Mouse (Mus musculus) embryonic facial prominence, embryonic 15.5 days (tissue): Measurements from ENCODE around the gene Ncapd2. TPM values are rescaled to one million over a fixed set of nuclear protein-coding genes. Genes with fewer than 3 reads are reported as not detected.

Experiments used
- ATAC-seq: fragments of 200-750 bp; cut with Nextera tagmentation; 2 replicates; pipeline ENCODE4 v1.8.0; 2017; ENCODE audit warnings: low read depth, moderate TSS enrichment; ENCODE audit not compliant: insufficient number of reproducible peaks, low FRiP score, low TSS enrichment
- H3K27ac ChIP-seq: fragments of 300-500 bp; sonication (generic); replicated peaks from 2 replicates; pipeline ENCODE4 v1.5.1; 2015; ENCODE audit warnings: mild to moderate bottlenecking, inconsistent platforms
- H3K27me3 ChIP-seq: fragments of 300-500 bp; sonication (generic); 2 replicates; pipeline ENCODE4 v1.6.1; 2015; ENCODE audit warnings: inconsistent platforms
- H3K36me3 ChIP-seq: fragments of 300-500 bp; sonication (generic); 2 replicates; pipeline ENCODE4 v1.6.1; 2015; ENCODE audit warnings: mild to moderate bottlenecking, inconsistent platforms
- H3K4me1 ChIP-seq: fragments of 300-500 bp; sonication (generic); 2 replicates; pipeline ENCODE4 v1.6.1; 2015; ENCODE audit warnings: inconsistent platforms
- H3K4me2 ChIP-seq: fragments of 300-500 bp; sonication (generic); replicated peaks from 2 replicates; pipeline ENCODE4 v1.6.1; 2015; ENCODE audit warnings: mild to moderate bottlenecking, inconsistent platforms
- H3K4me3 ChIP-seq: fragments of 300-500 bp; sonication (generic); replicated peaks from 2 replicates; pipeline ENCODE4 v1.5.1; 2015; ENCODE audit warnings: mild to moderate bottlenecking, inconsistent platforms
- H3K9ac ChIP-seq: fragments of 300-500 bp; sonication (generic); 2 replicates; pipeline ENCODE4 v1.6.1; 2015; ENCODE audit warnings: inconsistent platforms
- H3K9me3 ChIP-seq: fragments of 300-500 bp; sonication (generic); replicated peaks from 2 replicates; pipeline ENCODE4 v1.6.1; 2016; ENCODE audit warnings: inconsistent platforms
- WGBS: fragments of 180-500 bp; shearing (Covaris S2); methylation state at CpG from one replicate; pipeline ENCODE4 v1.1.7; 2015; 5-methylcytosine and 5-hydroxymethylcytosine counted together
- polyA plus RNA-seq: library from polyadenylated mRNA; unstranded; fragments of >200 nt; fragmentation: Nextera tagmentation; extraction: Ambion mirVana; gene quantifications from 2 replicates; pipeline ENCODE4 v1.2.1, GENCODE M21; 2015

Gene Ncapd2
- polyA plus RNA-seq, 1 experiment from 2014 or later: 98.7 TPM

GRCm38 (mm10) chr6:125186203-125186602 lies 5.3 kb downstream of the Ncapd2 start:
- Histone ChIP-seq H3K27me3 (no peaks in the 10 kb centered on the region), H3K36me3 (peaks cover 77% of the 10 kb centered on the region), H3K9me3 (no peaks in the 10 kb centered on the region), H3K4me3 (no peak overlapping the region), H3K9ac (no peak overlapping the region), H3K4me1 (no peaks in the 10 kb centered on the region), H3K27ac (no peak overlapping the region), H3K4me2 (no peak overlapping the region)
- 93% methylated on average over 10 of the region's 10 CpGs for WGBS
- ATAC-seq: no peak

- Histone ChIP-seq H3K9ac (no peak overlapping the region), H3K4me3 (no peak overlapping the region), H3K4me2 (no peak overlapping the region), H3K36me3 (peaks cover 93% of the 10 kb centered on the region), H3K27me3 (no peaks in the 10 kb centered on the region), H3K27ac (no peak overlapping the region), H3K9me3 (no peaks in the 10 kb centered on the region), H3K4me1 (no peaks in the 10 kb centered on the region)
- no peak for ATAC-seq
- WGBS: 79% methylated on average over 5 of the region's 5 CpGs
Measured at GRCm38 (mm10) chr6:125182133-125182532, 9.4 kb downstream of the Ncapd2 start.

GRCm38 (mm10) chr6:125179601-125180000 lies 11.9 kb downstream of the Ncapd2 start:
- Histone ChIP-seq H3K9ac (no peak overlapping the region), H3K4me3 (no peak overlapping the region), H3K36me3 (peaks cover 93% of the 10 kb centered on the region), H3K27me3 (no peaks in the 10 kb centered on the region), H3K4me2 (no peak overlapping the region), H3K9me3 (no peaks in the 10 kb centered on the region), H3K27ac (no peak overlapping the region), H3K4me1 (no peaks in the 10 kb centered on the region)
- no peak for ATAC-seq
- 92% methylated on average over 7 of the region's 7 CpGs for WGBS

GRCm38 (mm10) chr6:125175469-125175868 lies 16.0 kb downstream of the Ncapd2 start:
- WGBS: 89% methylated on average over 5 of the region's 5 CpGs
- Histone ChIP-seq H3K9me3 (no peaks in the 10 kb centered on the region), H3K27ac (no peak overlapping the region), H3K4me3 (no peak overlapping the region), H3K27me3 (no peaks in the 10 kb centered on the region), H3K9ac (no peak overlapping the region), H3K4me2 (no peak overlapping the region), H3K4me1 (no peaks in the 10 kb centered on the region), H3K36me3 (peaks cover 97% of the 10 kb centered on the region)
- ATAC-seq: no peak

GRCm38 (mm10) chr6:125173256-125173655 lies 18.2 kb downstream of the Ncapd2 start:
- H3K36me3 ChIP-seq: peaks cover 100% of the 10 kb centered on the region
- no peak for ATAC-seq
- no peak overlapping the region for H3K27ac ChIP-seq
- H3K4me2 ChIP-seq: no peak overlapping the region
- no peaks in the 10 kb centered on the region for H3K4me1 ChIP-seq
- no peak overlapping the region for H3K4me3 ChIP-seq
- 92% methylated on average over 7 of the region's 7 CpGs for WGBS
- no peak overlapping the region for H3K9ac ChIP-seq
- H3K9me3 ChIP-seq: no peaks in the 10 kb centered on the region
- no peaks in the 10 kb centered on the region for H3K27me3 ChIP-seq

- 74% methylated on average over 2 of the region's 2 CpGs for WGBS
- no peak overlapping the region for H3K27ac ChIP-seq
- H3K4me2 ChIP-seq: no peak overlapping the region
- H3K4me3 ChIP-seq: no peak overlapping the region
- peaks cover 98% of the 10 kb centered on the region for H3K36me3 ChIP-seq
- peaks cover 4% of the 10 kb centered on the region for H3K4me1 ChIP-seq
- no peaks in the 10 kb centered on the region for H3K9me3 ChIP-seq
- no peaks in the 10 kb centered on the region for H3K27me3 ChIP-seq
- no peak for ATAC-seq
- no peak overlapping the region for H3K9ac ChIP-seq
Measured at GRCm38 (mm10) chr6:125172474-125172873, 19.0 kb downstream of the Ncapd2 start.

- Histone ChIP-seq H3K4me1 (peaks cover 21% of the 10 kb centered on the region), H3K4me2 (no peak overlapping the region), H3K36me3 (peaks cover 76% of the 10 kb centered on the region), H3K9ac (no peak overlapping the region), H3K27me3 (no peaks in the 10 kb centered on the region), H3K4me3 (no peak overlapping the region), H3K27ac (no peak overlapping the region), H3K9me3 (no peaks in the 10 kb centered on the region)
- no peak for ATAC-seq
- 86% methylated on average over 6 of the region's 6 CpGs for WGBS
Measured at GRCm38 (mm10) chr6:125170194-125170593, 21.3 kb downstream of the Ncapd2 start.

- Histone ChIP-seq H3K36me3 (peaks cover 64% of the 10 kb centered on the region), H3K4me2 (no peak overlapping the region)
Measured at GRCm38 (mm10) chr6:125168086-125168485, 23.4 kb downstream of the Ncapd2 start.

GRCm38 (mm10) chr6:125166861-125167650 lies 24.4 kb downstream of the Ncapd2 start:
- Histone ChIP-seq H3K4me3 (peak overlapping the region; percentile 95), H3K9me3 (no peaks in the 10 kb centered on the region), H3K27ac (peak overlapping the region; percentile 94), H3K9ac (0 out of 2 replicates have a peak overlapping the region, but pooled peaks have one; percentile 28), H3K4me1 (peaks cover 34% of the 10 kb centered on the region), H3K36me3 (peaks cover 59% of the 10 kb centered on the region), H3K27me3 (no peaks in the 10 kb centered on the region), H3K4me2 (peak overlapping the region; percentile 85)
- ATAC-seq: peak; percentile 48; the same call in 1 of the 2 replicates
- 19% methylated on average over 10 of the region's 10 CpGs for WGBS

More at GRCm38 (mm10) chr6:125168086-125168485, 23.4 kb downstream of the Ncapd2 start:
- H3K4me1 ChIP-seq: peaks cover 34% of the 10 kb centered on the region
- H3K9ac ChIP-seq: no peak overlapping the region
- WGBS: 89% methylated on average over 14 of the region's 14 CpGs
- no peak for ATAC-seq
- no peak overlapping the region for H3K4me3 ChIP-seq
- no peaks in the 10 kb centered on the region for H3K9me3 ChIP-seq
- H3K27me3 ChIP-seq: no peaks in the 10 kb centered on the region
- H3K27ac ChIP-seq: 0 out of 2 replicates have a peak overlapping the region, but pooled peaks have one; percentile 94

- Histone ChIP-seq H3K4me3 (peak within 1 kb of the TSS; percentile 95), H3K9me3 (no peaks in the 10 kb centered on the region), H3K27me3 (no peaks in the 10 kb centered on the region), H3K4me2 (peak within 1 kb of the TSS; percentile 85), H3K27ac (peak within 1 kb of the TSS; percentile 94), H3K9ac (peak within 1 kb of the TSS; percentile 91), H3K4me1 (peaks cover 39% of the 10 kb centered on the region), H3K36me3 (peaks cover 54% of the 10 kb centered on the region)
- under 1% methylated on average over 18 of the region's 18 CpGs for WGBS
- ATAC-seq: peak; percentile 71
Measured at GRCm38 (mm10) chr6:125166051-125166751, 25.3 kb downstream of the Ncapd2 start, which contains the start of gene Gapdh. Gapdh (minus strand) TSS chr6:125166467.

- H3K4me3 ChIP-seq: peak overlapping the region; percentile 95
- peak overlapping the region; percentile 94 for H3K27ac ChIP-seq
- peaks cover 54% of the 10 kb centered on the region for H3K36me3 ChIP-seq
- H3K9me3 ChIP-seq: no peaks in the 10 kb centered on the region
- H3K27me3 ChIP-seq: no peaks in the 10 kb centered on the region
- H3K4me2 ChIP-seq: peak overlapping the region; percentile 85
- H3K9ac ChIP-seq: peak overlapping the region; percentile 91
- peak; percentile 91 for ATAC-seq
- peaks cover 47% of the 10 kb centered on the region for H3K4me1 ChIP-seq
- WGBS: 1% methylated on average over 36 of the region's 36 CpGs
Measured at GRCm38 (mm10) chr6:125165328-125165891, 26.1 kb downstream of the Ncapd2 start.
